Mouse (Mus musculus) macrophage (primary cell): ENCODE results near the gene Gm13030. TPM values are rescaled to one million over a fixed set of nuclear protein-coding genes. Genes with fewer than 3 reads are reported as not detected.
"Not testable (repeated sequence)": the region's sequence is repeated elsewhere in the genome, so short reads cannot be mapped to it uniquely, and the experiment has no call there.

ENCODE experiments used
- H3K27ac ChIP-seq: fragments of 350-480 bp; formaldehyde crosslinking; 2 replicates; pipeline ENCODE4 v1.9.0; 2021
- H3K36me3 ChIP-seq: fragments of 350-480 bp; formaldehyde crosslinking; 2 replicates; pipeline ENCODE4 v1.9.0; 2021; ENCODE audit errors: inconsistent target
- H3K4me3 ChIP-seq: fragments of 350-480 bp; formaldehyde crosslinking; 2 replicates; pipeline ENCODE4 v1.9.0; 2021; ENCODE audit errors: inconsistent target
- H3K79me2 ChIP-seq: fragments of 350-480 bp; formaldehyde crosslinking; 2 replicates; pipeline ENCODE4 v1.9.0; 2021; ENCODE audit errors: inconsistent target
- WGBS: methylation state at CpG from one replicate; pipeline ENCODE4 v1.1.7; 2026; ENCODE audit warnings: inconsistent platforms; ENCODE audit not compliant: missing documents; 5-methylcytosine and 5-hydroxymethylcytosine counted together
- polyA plus RNA-seq: library from polyadenylated mRNA; stranded (reverse); fragments of 250-400 nt; gene quantifications from 3 replicates; pipeline ENCODE4 v1.2.4, GENCODE M21; 2018; ENCODE audit warnings: inconsistent platforms

Gm13030 gene
- polyA plus RNA-seq, 1 experiment from 2014 or later, result not detected

GRCm38 (mm10) chr4:138856491-138856890 is 17.3 kb downstream of the Gm13030 start:
- WGBS, result 17% methylated on average over 7 of the region's 7 CpGs
- no peak overlapping the region for H3K4me3 ChIP-seq
- no peaks in the 10 kb centered on the region for H3K36me3 ChIP-seq
- H3K79me2 ChIP-seq, result no peaks in the 10 kb centered on the region
- no peak overlapping the region for H3K27ac ChIP-seq

- Histone ChIP-seq H3K79me2 (no peaks in the 10 kb centered on the region), H3K4me3 (no peak overlapping the region), H3K36me3 (no peaks in the 10 kb centered on the region), H3K27ac (no peak overlapping the region)
- 94% methylated on average over 9 of the region's 9 CpGs for WGBS
Observed at GRCm38 (mm10) chr4:138855092-138855632, 18.6 kb downstream of the Gm13030 start.

- Histone ChIP-seq H3K36me3 (no peaks in the 10 kb centered on the region), H3K79me2 (no peaks in the 10 kb centered on the region), H3K4me3 (no peak overlapping the region), H3K27ac (no peak overlapping the region)
- 82% methylated on average over 6 of the region's 6 CpGs for WGBS
Observed at GRCm38 (mm10) chr4:138852961-138853360, 20.8 kb downstream of the Gm13030 start.

DNA sequence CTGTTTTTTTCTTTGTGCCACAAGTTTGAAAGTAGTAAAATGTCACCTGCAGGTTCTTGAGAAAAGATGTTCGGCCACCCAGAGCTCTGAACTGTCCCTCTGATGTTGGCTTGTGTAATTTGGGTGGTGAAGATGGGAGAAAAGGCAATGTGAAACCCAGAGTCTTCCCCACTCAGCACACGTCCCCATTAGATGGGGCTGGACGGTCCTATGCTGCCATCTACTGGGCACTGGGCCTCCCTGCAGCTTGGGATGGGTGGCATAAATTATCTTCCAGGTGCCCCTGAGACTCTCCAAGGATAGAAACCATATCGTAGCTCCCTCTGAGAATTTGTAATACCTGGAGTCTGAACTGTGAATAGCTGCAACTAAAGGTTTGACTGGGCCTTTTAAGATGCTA is 22.3 kb downstream of the Gm13030 start:
- WGBS, result 17% methylated on average over 4 of the region's 4 CpGs
- Histone ChIP-seq H3K36me3 (no peaks in the 10 kb centered on the region), H3K4me3 (no peak overlapping the region), H3K79me2 (no peaks in the 10 kb centered on the region), H3K27ac (no peak overlapping the region)

GRCm38 (mm10) chr4:138841386-138841785 is 32.4 kb downstream of the Gm13030 start:
- H3K36me3 ChIP-seq, result no peaks in the 10 kb centered on the region
- no peak overlapping the region for H3K27ac ChIP-seq
- no peaks in the 10 kb centered on the region for H3K79me2 ChIP-seq
- WGBS, result 93% methylated on average over 7 of the region's 7 CpGs
- H3K4me3 ChIP-seq, result no peak overlapping the region

- Histone ChIP-seq H3K27ac (no peak overlapping the region), H3K36me3 (no peaks in the 10 kb centered on the region), H3K4me3 (no peak overlapping the region), H3K79me2 (no peaks in the 10 kb centered on the region)
- WGBS, result 87% methylated on average over 8 of the region's 8 CpGs
Observed at GRCm38 (mm10) chr4:138840726-138841125, 33.0 kb downstream of the Gm13030 start.

GRCm38 (mm10) chr4:138839806-138840205 is 34.0 kb downstream of the Gm13030 start:
- no peak overlapping the region for H3K4me3 ChIP-seq
- no peak overlapping the region for H3K27ac ChIP-seq
- no peaks in the 10 kb centered on the region for H3K79me2 ChIP-seq
- no peaks in the 10 kb centered on the region for H3K36me3 ChIP-seq
- WGBS, result 92% methylated on average over 5 of the region's 6 CpGs

- H3K4me3 ChIP-seq, result no peak overlapping the region
Observed at GRCm38 (mm10) chr4:138827147-138827546, 46.6 kb downstream of the Gm13030 start.

DNA sequence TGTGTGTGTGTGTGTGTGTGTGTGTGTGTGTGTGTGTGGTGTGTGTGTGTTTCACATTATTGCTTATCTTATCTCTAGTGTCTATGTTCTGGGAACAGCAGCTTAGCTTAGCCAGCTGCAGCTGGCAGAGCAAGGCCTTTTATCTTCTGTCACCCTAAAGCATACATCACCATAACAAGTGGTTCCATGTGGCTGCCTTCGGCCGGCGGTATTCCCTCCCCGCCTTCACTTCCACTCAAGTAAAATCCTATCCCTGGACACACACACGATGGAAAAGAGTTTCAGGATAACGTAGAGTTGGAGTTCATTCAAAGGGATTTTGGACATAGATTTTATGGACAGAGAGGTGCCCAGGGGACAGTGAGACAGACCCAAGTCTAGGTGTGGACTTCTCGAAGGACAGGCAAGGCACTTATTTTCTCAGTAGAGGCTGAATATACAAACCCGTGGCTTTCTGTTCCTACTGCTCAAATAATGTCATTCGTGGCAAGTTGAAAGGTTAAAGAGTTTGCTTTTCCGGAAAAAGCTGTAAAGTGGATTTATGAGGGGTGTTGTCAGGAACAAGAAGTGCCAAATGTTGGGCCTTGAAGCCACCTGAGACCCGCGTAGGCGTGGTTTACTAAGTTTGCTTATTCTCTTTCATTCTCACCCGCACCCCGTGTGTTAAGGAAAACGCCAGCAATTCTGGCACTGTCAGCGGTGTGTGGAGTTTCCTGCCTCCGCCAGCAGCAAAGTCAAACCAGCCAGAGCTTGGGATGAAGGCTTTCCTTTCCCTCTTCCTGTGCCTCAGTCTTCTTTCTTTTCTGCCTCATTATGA is 47.8 kb downstream of the Gm13030 start:
- H3K36me3 ChIP-seq, result no peaks in the 10 kb centered on the region
- no peaks in the 10 kb centered on the region for H3K79me2 ChIP-seq
- WGBS, result 33% methylated on average over 17 of the region's 18 CpGs
- no peak overlapping the region for H3K4me3 ChIP-seq
- no peak overlapping the region for H3K27ac ChIP-seq

More at GRCm38 (mm10) chr4:138827147-138827546, 46.6 kb downstream of the Gm13030 start:
- 30% methylated on average over 11 of the region's 11 CpGs for WGBS
- Histone ChIP-seq H3K36me3 (no peaks in the 10 kb centered on the region), H3K27ac (no peak overlapping the region), H3K79me2 (no peaks in the 10 kb centered on the region)

DNA sequence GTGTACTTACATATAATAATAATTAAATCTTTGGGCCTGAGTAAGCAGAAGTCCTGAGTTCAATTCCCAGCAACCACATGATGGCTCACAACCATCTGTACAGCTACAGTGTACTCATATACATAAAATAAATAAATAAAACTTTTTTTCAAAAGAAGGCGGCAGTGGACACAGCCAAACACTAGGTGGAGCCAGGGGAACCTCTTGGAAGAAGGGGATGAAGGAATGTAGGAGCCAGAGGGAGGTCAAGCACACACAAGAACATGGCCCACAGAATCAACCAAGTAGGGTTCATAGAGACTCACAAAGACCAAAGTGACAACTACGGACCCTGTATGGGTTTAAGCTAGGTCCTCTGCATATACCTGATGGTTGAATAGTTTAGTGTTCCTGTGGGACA is 49.1 kb downstream of the Gm13030 start:
- WGBS, result 78% methylated on average over 2 of the region's 2 CpGs
- no peak overlapping the region for H3K4me3 ChIP-seq
- no peak overlapping the region for H3K27ac ChIP-seq
- no peaks in the 10 kb centered on the region for H3K36me3 ChIP-seq
- H3K79me2 ChIP-seq, result no peaks in the 10 kb centered on the region

- H3K4me3 ChIP-seq, H3K36me3 ChIP-seq, H3K27ac ChIP-seq, H3K79me2 ChIP-seq: not testable (repeated sequence)
- 79% methylated on average over 2 of the region's 2 CpGs for whole genome bisulfite sequencing
Observed at GRCm38 (mm10) chr4:138824161-138824560, 49.6 kb downstream of the Gm13030 start.

- Histone ChIP-seq H3K36me3 (no peaks in the 10 kb centered on the region), H3K79me2 (no peaks in the 10 kb centered on the region), H3K4me3 (no peak overlapping the region), H3K27ac (no peak overlapping the region)
- 100% methylated on average over 2 of the region's 2 CpGs for WGBS
Observed at GRCm38 (mm10) chr4:138821036-138821435, 52.7 kb downstream of the Gm13030 start.

Other genes with a start within 250 kb of the Gm13030 start
- not detected in 3 replicates for gene Vwa5b1, start 238.1 kb downstream of the Gm13030 start, polyA plus RNA-seq
- gene Pla2g2c, start 149.2 kb downstream of the Gm13030 start, polyA plus RNA-seq, result not detected in 3 replicates
- not detected in 3 replicates for gene Ubxn10, start 136.8 kb downstream of the Gm13030 start, polyA plus RNA-seq
- not detected in 3 replicates for gene Pla2g2f, start 116.3 kb downstream of the Gm13030 start, polyA plus RNA-seq
- not detected in 3 replicates for gene Pla2g2d, start 98.2 kb downstream of the Gm13030 start, polyA plus RNA-seq
- 0.16 to 1.2 TPM (median 0.47 TPM) in 3 replicates for gene Pla2g5, start 10.5 kb downstream of the Gm13030 start, polyA plus RNA-seq
- 1.1 to 3.7 TPM (median 2.6 TPM) in 3 replicates for gene Pla2g2e, start 4.0 kb upstream of the Gm13030 start, polyA plus RNA-seq
- gene Otud3, start 40.0 kb upstream of the Gm13030 start, polyA plus RNA-seq, result 6.9 to 12.3 TPM (median 7.4 TPM) in 3 replicates
- not detected in 3 replicates for gene Rnf186, start 93.1 kb upstream of the Gm13030 start, polyA plus RNA-seq
- 8.6 to 10.1 TPM (median 8.7 TPM) in 3 replicates for gene Tmco4, start 98.9 kb upstream of the Gm13030 start, polyA plus RNA-seq
- gene Htr6, start 201.6 kb upstream of the Gm13030 start, polyA plus RNA-seq, result not detected in 3 replicates
- 0.13 to 0.47 TPM in 2 of 3 replicates, not detected in the other for gene Nbl1, start 219.0 kb upstream of the Gm13030 start, polyA plus RNA-seq